Comparison of ENCODE assay signal across 8 mouse cellular contexts in genomic region chr8:104570436-104571343, GRCm38 (mm10). TPM values are rescaled to one million over a fixed set of nuclear protein-coding genes. Genes with fewer than 3 reads are reported as not detected.
DNase-seq lines count a peak whose midpoint lies in the region; ATAC-seq and TF ChIP-seq lines count a peak whose summit lies in the region.

No protein-coding gene starts in this region.

- peak; percentile 89 for TF ChIP-seq RAD21 in CH12.LX (IDR thresholded peaks at IDR 0.05; ENCODE audit: low read depth, low read length)

- peak overlapping the region; percentile 82 for H3K4me2 ChIP-seq in CH12.LX (ENCODE audit: insufficient read depth, low read depth, poor library complexity, severe bottlenecking)
- H3K4me2 ChIP-seq in heart, embryonic 15.5 days, result peak overlapping the region; percentile 95
- peak overlapping the region; percentile 82 for H3K4me2 ChIP-seq in liver, embryonic 14.5 days (ENCODE audit: low read depth)
- H3K4me2 ChIP-seq in stomach, embryonic 15.5 days, result peak overlapping the region; percentile 89

- H3K27ac ChIP-seq in CH12.LX (ENCODE audit: insufficient read depth, low read depth), result peak overlapping the region; percentile 4; the same call in 1 of the 2 replicates
- no peak overlapping the region for H3K27ac ChIP-seq in heart, embryonic 15.5 days
- no peak overlapping the region for H3K27ac ChIP-seq in liver, embryonic 14.5 days
- no peak overlapping the region for H3K27ac ChIP-seq in stomach, embryonic 15.5 days

- peak; percentile 74 to 93 for TF ChIP-seq CTCF in CH12.LX (conservative IDR thresholded peaks at IDR 0.05 in 1 of 2, IDR thresholded peaks at IDR 0.05 in 1 of 2; ENCODE audit: low read depth in 2 of 2, low read length in 2 of 2)
- peak; percentile 82 for TF ChIP-seq CTCF in liver, embryonic 14.5 days (IDR thresholded peaks at IDR 0.05; ENCODE audit: low read depth)

- 3% methylated on average over 26 of the region's 26 CpGs for WGBS in heart, embryonic 15.5 days
- WGBS in liver, embryonic 14.5 days (ENCODE audit: insufficient replicate concordance), result under 1% methylated on average over 26 of the region's 26 CpGs
- WGBS in stomach, embryonic 15.5 days, result 4% methylated on average over 26 of the region's 26 CpGs

- H3K36me3 ChIP-seq in CH12.LX (replicated peaks in 1 of 2; ENCODE audit: control insufficient read depth in 1 of 2, insufficient read depth in 1 of 2, low read length in 1 of 2), result no peaks in the 10 kb centered on the region
- H3K36me3 ChIP-seq in heart, embryonic 15.5 days, result no peaks in the 10 kb centered on the region
- H3K36me3 ChIP-seq in liver, embryonic 14.5 days (replicated peaks; ENCODE audit: control insufficient read depth, insufficient read depth, low read depth), result no peaks in the 10 kb centered on the region
- H3K36me3 ChIP-seq in stomach, embryonic 15.5 days, result no peaks in the 10 kb centered on the region

- peak overlapping the region; percentile 64 for H3K9ac ChIP-seq in CH12.LX (ENCODE audit: insufficient read depth, low read depth)
- H3K9ac ChIP-seq in heart, embryonic 15.5 days, result peak overlapping the region; percentile 45
- peak overlapping the region; percentile 42; the same call in 1 of the 2 replicates for H3K9ac ChIP-seq in liver, embryonic 14.5 days (replicated peaks)
- 0 out of 2 replicates have a peak overlapping the region, but pooled peaks have one; percentile 29 for H3K9ac ChIP-seq in stomach, embryonic 15.5 days

- DNase-seq in CH12.LX (ENCODE audit: extremely low read depth), result peak; percentile 93
- peak; percentile 54 for DNase-seq in c-Kit-negative CD71-positive TER-119-positive erythroid progenitor cells, embryonic 14.5 days (ENCODE audit: low read depth, low spot score)
- DNase-seq in fibroblast of lung, adult 2 months (ENCODE audit: low read depth), result peak; percentile 42
- DNase-seq in kidney, postnatal 14 days, result peak; percentile 86
- peak; percentile 56 to 68 (median 57) for DNase-seq in liver, embryonic 14.5 days (ENCODE audit: low read depth in 3 of 3, low spot score in 3 of 3)
- DNase-seq in neural tube, embryonic 10.5 days (ENCODE audit: extremely low spot score, low spot score), result peak; percentile 87

- H3K9me3 ChIP-seq in CH12.LX (replicated peaks; ENCODE audit: low read length), result no peaks in the 10 kb centered on the region
- H3K9me3 ChIP-seq in heart, embryonic 15.5 days (replicated peaks), result no peaks in the 10 kb centered on the region
- H3K9me3 ChIP-seq in liver, embryonic 14.5 days (ENCODE audit: control insufficient read depth, low read length), result no peaks in the 10 kb centered on the region
- H3K9me3 ChIP-seq in stomach, embryonic 15.5 days, result no peaks in the 10 kb centered on the region

- no peaks in the 10 kb centered on the region; a peak in 1 of 4 replicates for H3K4me1 ChIP-seq in CH12.LX (ENCODE audit: control insufficient read depth in 1 of 2, insufficient read depth in 2 of 2)
- peaks cover 9% of the 10 kb centered on the region for H3K4me1 ChIP-seq in heart, embryonic 15.5 days (replicated peaks)
- 0 out of 4 replicates have a peak, but pooled peaks cover 0 to 5% of the 10 kb centered on the region in 2 experiments for H3K4me1 ChIP-seq in liver, embryonic 14.5 days (replicated peaks; ENCODE audit: control insufficient read depth in 2 of 2, insufficient read depth in 2 of 2, low read length in 1 of 2)
- 0 out of 2 replicates have a peak, but pooled peaks cover 7% of the 10 kb centered on the region for H3K4me1 ChIP-seq in stomach, embryonic 15.5 days

- TF ChIP-seq POLR2A in CH12.LX (IDR thresholded peaks at IDR 0.05; ENCODE audit: low read depth, low read length), result no peak

- dilution Hi-C loops in CH12.LX (cut with MboI; ENCODE audit: extremely low pct_ligation_motif_present, extremely low pct_unique_long_range_greater_than_20kb, low sequenced_read_pairs), result no loop called here

- no peaks in the 10 kb centered on the region for H3K79me2 ChIP-seq in CH12.LX (replicated peaks; ENCODE audit: control insufficient read depth, extremely low read depth, insufficient read depth, poor library complexity, severe bottlenecking)

- TF ChIP-seq EP300 in CH12.LX (IDR thresholded peaks at IDR 0.05; ENCODE audit: low read length), result no peak
- TF ChIP-seq EP300 in liver, embryonic 14.5 days (IDR thresholded peaks at IDR 0.05; ENCODE audit: low read depth), result no peak

- in situ Hi-C loops in CH12.LX (cut with MboI; ENCODE audit: low pct_ligation_motif_present, low pct_unique_long_range_greater_than_20kb, low sequenced_read_pairs), result no loop called here

- peaks cover 14% of the 10 kb centered on the region for H3K27me3 ChIP-seq in CH12.LX (replicated peaks)
- H3K27me3 ChIP-seq in heart, embryonic 15.5 days, result no peaks in the 10 kb centered on the region
- H3K27me3 ChIP-seq in liver, embryonic 14.5 days (ENCODE audit: control insufficient read depth, insufficient read depth, low read length), result no peaks in the 10 kb centered on the region
- H3K27me3 ChIP-seq in stomach, embryonic 15.5 days (replicated peaks), result no peaks in the 10 kb centered on the region

- ATAC-seq in heart, embryonic 15.5 days (replicated peaks; ENCODE audit: insufficient number of reproducible peaks, insufficient read depth, low FRiP score, low read depth), result peak; percentile 64
- peak; percentile 75 for ATAC-seq in liver, embryonic 14.5 days (ENCODE audit: insufficient read depth)
- ATAC-seq in stomach, embryonic 15.5 days (ENCODE audit: insufficient read depth, low FRiP score, low read depth), result peak; percentile 56

- peak overlapping the region; percentile 66 to 75 (median 71) for H3K4me3 ChIP-seq in CH12.LX (replicated peaks in 1 of 3; ENCODE audit: low read depth in 2 of 3, low read length in 2 of 3, poor library complexity in 1 of 3)
- peak overlapping the region; percentile 55 for H3K4me3 ChIP-seq in heart, embryonic 15.5 days
- peak overlapping the region; percentile 51 to 52 for H3K4me3 ChIP-seq in liver, embryonic 14.5 days (ENCODE audit: insufficient read depth in 1 of 2, low read depth in 2 of 2, low read length in 2 of 2)
- peak overlapping the region; percentile 49 for H3K4me3 ChIP-seq in stomach, embryonic 15.5 days (replicated peaks)

TF ChIP-seq in CH12.LX, 34 proteins besides CTCF, POLR2A, EP300 and RAD21 (continues in another document):
- TF ChIP-seq SIN3A (IDR thresholded peaks at IDR 0.05; ENCODE audit: low read length), result 0 out of 2 replicates have a peak, but pooled peaks have one; percentile 54
- 0 out of 2 replicates have a peak, but pooled peaks have one; percentile 25 for TF ChIP-seq MEF2A (IDR thresholded peaks at IDR 0.05; ENCODE audit: borderline replicate concordance, low read depth, low read length)
- 0 out of 2 replicates have a peak, but pooled peaks have one; percentile 20 for TF ChIP-seq MYC (IDR thresholded peaks at IDR 0.05; ENCODE audit: low read depth, low read length)
- TF ChIP-seq ELF1 (IDR thresholded peaks at IDR 0.05; ENCODE audit: low read depth, low read length), result 0 out of 2 replicates have a peak, but pooled peaks have one; percentile 20
- no peak for TF ChIP-seq KAT2A (IDR thresholded peaks at IDR 0.05; ENCODE audit: insufficient replicate concordance, low read length)
- TF ChIP-seq TBP (conservative IDR thresholded peaks at IDR 0.05; ENCODE audit: low read depth, low read length), result peak; percentile 64; the same call in 1 of the 2 replicates
- TF ChIP-seq ZC3H11A (IDR thresholded peaks at IDR 0.05; ENCODE audit: low read depth, low read length), result no peak
- TF ChIP-seq IRF4 (IDR thresholded peaks at IDR 0.05; ENCODE audit: low read depth, low read length), result peak; percentile 54; the same call in 1 of the 2 replicates
- no peak for TF ChIP-seq ZMIZ1 (IDR thresholded peaks at IDR 0.05; ENCODE audit: low read depth, low read length)
- TF ChIP-seq SMC3 (IDR thresholded peaks at IDR 0.05; ENCODE audit: low read depth, low read length), result peak; percentile 65
- peak; percentile 46; the same call in 1 of the 2 replicates for TF ChIP-seq TCF12 (IDR thresholded peaks at IDR 0.05; ENCODE audit: low read depth, low read length)
- TF ChIP-seq MAX (IDR thresholded peaks at IDR 0.05; ENCODE audit: low read length), result peak; percentile 55; the same call in 1 of the 2 replicates

RNA-seq across cellular contexts. Expression of gene Pdp2, which starts 20.6 kb away (rescaled TPM):
- total RNA-seq in CH12.LX (2012; rRNA removed) (8.7 and 11.9 TPM in 2 replicates), CH12.LX (2014; rRNA removed) (6.9 and 7.6 TPM in 2 replicates)
- polyA plus RNA-seq in CH12.LX (2012; ENCODE audit: insufficient read length, low read depth), result 8.3 and 9.6 TPM in 2 replicates
- polyA plus RNA-seq in heart, embryonic 15.5 days (2015; fragmentation: Nextera tagmentation; extraction: Ambion mirVana), result 5.8 and 7.3 TPM in 2 replicates
- 1.4 and 1.5 TPM in 2 replicates for polyA plus RNA-seq in liver, embryonic 14.5 days (2012; rRNA removed)
- polyA plus RNA-seq in liver, embryonic 14.5 days (2014; fragmentation: Nextera tagmentation; extraction: Ambion mirVana), result 2.4 and 2.6 TPM in 2 replicates
- 11.8 and 13.4 TPM in 2 replicates for polyA plus RNA-seq in stomach, embryonic 15.5 days (2015; fragmentation: Nextera tagmentation; extraction: Ambion mirVana)

RNA-seq across cellular contexts. Expression of gene Car7, which starts 36.2 kb away (rescaled TPM):
- 0.85 and 0.88 TPM in 2 replicates for total RNA-seq in CH12.LX (2012; rRNA removed)
- 0.62 and 0.92 TPM in 2 replicates for total RNA-seq in CH12.LX (2014; rRNA removed)
- polyA plus RNA-seq in CH12.LX (2012; ENCODE audit: insufficient read length, low read depth), result 1.2 and 1.3 TPM in 2 replicates
- polyA plus RNA-seq in heart, embryonic 15.5 days (2015; fragmentation: Nextera tagmentation; extraction: Ambion mirVana), result 2.4 and 2.8 TPM in 2 replicates
- 2.5 and 5.0 TPM in 2 replicates for polyA plus RNA-seq in liver, embryonic 14.5 days (2012; rRNA removed)
- polyA plus RNA-seq in liver, embryonic 14.5 days (2014; fragmentation: Nextera tagmentation; extraction: Ambion mirVana), result 5.0 and 11.2 TPM in 2 replicates
- polyA plus RNA-seq in stomach, embryonic 15.5 days (2015; fragmentation: Nextera tagmentation; extraction: Ambion mirVana), result 1.0 TPM in 2 replicates

RNA-seq across cellular contexts. Expression of gene Nae1, which starts 36.3 kb away (rescaled TPM):
- 26.0 and 34.5 TPM in 2 replicates for total RNA-seq in CH12.LX (2012; rRNA removed)
- total RNA-seq in CH12.LX (2014; rRNA removed), result 95.0 and 113 TPM in 2 replicates
- 33.6 and 36.5 TPM in 2 replicates for polyA plus RNA-seq in CH12.LX (2012; ENCODE audit: insufficient read length, low read depth)
- polyA plus RNA-seq in heart, embryonic 15.5 days (2015; fragmentation: Nextera tagmentation; extraction: Ambion mirVana), result 63.4 and 64.4 TPM in 2 replicates
- 12.4 and 23.4 TPM in 2 replicates for polyA plus RNA-seq in liver, embryonic 14.5 days (2012; rRNA removed)
- polyA plus RNA-seq in liver, embryonic 14.5 days (2014; fragmentation: Nextera tagmentation; extraction: Ambion mirVana), result 36.4 and 37.5 TPM in 2 replicates
- 84.4 and 91.2 TPM in 2 replicates for polyA plus RNA-seq in stomach, embryonic 15.5 days (2015; fragmentation: Nextera tagmentation; extraction: Ambion mirVana)

RNA-seq across cellular contexts. Expression of gene Cdh16, which starts 53.5 kb away (rescaled TPM):
- total RNA-seq in CH12.LX (2012; rRNA removed) (not detected in 2 replicates), CH12.LX (2014; rRNA removed) (not detected in 2 replicates)
- not detected in 2 replicates for polyA plus RNA-seq in CH12.LX (2012; ENCODE audit: insufficient read length, low read depth)
- 17.7 and 20.2 TPM in 2 replicates for polyA plus RNA-seq in heart, embryonic 15.5 days (2015; fragmentation: Nextera tagmentation; extraction: Ambion mirVana)
- polyA plus RNA-seq in liver, embryonic 14.5 days (2012; rRNA removed), result 0.01 and 0.02 TPM in 2 replicates
- polyA plus RNA-seq in liver, embryonic 14.5 days (2014; fragmentation: Nextera tagmentation; extraction: Ambion mirVana), result not detected in 2 replicates
- polyA plus RNA-seq in stomach, embryonic 15.5 days (2015; fragmentation: Nextera tagmentation; extraction: Ambion mirVana), result 0.92 and 2.7 TPM in 2 replicates

Comparison
In these comparisons a context has a peak if more than half of its experiments do, and no peak if none do; other contexts are left out.
1. DNase-seq: peak in every context shown above with its lines; median percentile 93 in CH12.LX; 87 in neural tube, embryonic 10.5 days; 86 in kidney, postnatal 14 days; 57 in liver, embryonic 14.5 days; 54 in c-Kit-negative CD71-positive TER-119-positive erythroid progenitor cells, embryonic 14.5 days; 42 in fibroblast of lung, adult 2 months.